Mouse (Mus musculus) lung, embryonic 14.5 days (tissue): ENCODE results near the gene Tln2. TPM values are rescaled to one million over a fixed set of nuclear protein-coding genes. Genes with fewer than 3 reads are reported as not detected.
A peak's percentile ranks its signal among the peaks of the same experiment; 100 is the strongest.
"Not testable (repeated sequence)": the region's sequence is repeated elsewhere in the genome, so short reads cannot be mapped to it uniquely, and the experiment has no call there.

Source experiments
- ATAC-seq: fragments of 200-750 bp; cut with Nextera tagmentation; 2 replicates; pipeline ENCODE4 v1.8.0; 2017; ENCODE audit warnings: mild to moderate bottlenecking, moderate TSS enrichment, moderate library complexity; ENCODE audit not compliant: insufficient read depth
- DNase-seq: peaks from one replicate; pipeline ENCODE4 v3.0.0-alpha.2; 2015
- H3K27ac ChIP-seq: fragments of 300-500 bp; sonication (generic); 2 replicates; pipeline ENCODE4 v1.5.1; 2014; ENCODE audit warnings: low read depth, mild to moderate bottlenecking, moderate library complexity
- H3K27me3 ChIP-seq: fragments of 300-500 bp; sonication (generic); 2 replicates; pipeline ENCODE4 v1.6.1; 2014; ENCODE audit warnings: low read length, control low read depth; ENCODE audit not compliant: insufficient read depth
- H3K36me3 ChIP-seq: fragments of 300-500 bp; sonication (generic); 2 replicates; pipeline ENCODE4 v1.6.1; 2014; ENCODE audit warnings: control low read depth; ENCODE audit not compliant: insufficient read depth
- H3K4me1 ChIP-seq: fragments of 300-500 bp; sonication (generic); 2 replicates; pipeline ENCODE4 v1.6.1; 2014; ENCODE audit warnings: antibody characterized with exemption, control low read depth; ENCODE audit not compliant: insufficient read depth
- H3K4me2 ChIP-seq: fragments of 300-500 bp; sonication (generic); 2 replicates; pipeline ENCODE4 v1.6.1; 2014; ENCODE audit warnings: mild to moderate bottlenecking
- H3K4me3 ChIP-seq: fragments of 300-500 bp; sonication (generic); 2 replicates; pipeline ENCODE4 v1.5.1; 2014; ENCODE audit warnings: low read depth, low read length
- H3K9ac ChIP-seq: fragments of 300-500 bp; sonication (generic); 2 replicates; pipeline ENCODE4 v1.6.1; 2014
- H3K9me3 ChIP-seq: fragments of 300-500 bp; sonication (generic); 2 replicates; pipeline ENCODE4 v1.6.1; 2016; ENCODE audit warnings: low read depth, low read length, control low read depth
- CTCF ChIP-seq: IDR thresholded peaks from 2 replicates; pipeline ENCODE4 v1.5.1; 2016; ENCODE audit warnings: antibody characterized with exemption, low read depth
- WGBS: fragments of 180-500 bp; shearing (Covaris S2); extraction: QIAGEN DNeasy Blood & Tissue Kit; methylation state at CpG from one replicate; pipeline ENCODE4 v1.1.7; 2014; 5-methylcytosine and 5-hydroxymethylcytosine counted together
- polyA plus RNA-seq: library from polyadenylated mRNA; unstranded; fragments of >200 nt; fragmentation: Nextera tagmentation; extraction: Ambion mirVana; gene quantifications from 2 replicates; pipeline ENCODE4 v1.2.1, GENCODE M21; 2014

Gene Tln2
- polyA plus RNA-seq, 1 experiment from 2014 or later: 19.1 TPM

GRCm38 (mm10) chr9:67281812-67282211, 277.7 kb downstream of the Tln2 start:
- no peak for TF ChIP-seq CTCF
- Histone ChIP-seq H3K27ac (no peak overlapping the region), H3K9ac (no peak overlapping the region), H3K36me3 (no peaks in the 10 kb centered on the region), H3K9me3 (no peaks in the 10 kb centered on the region), H3K4me1 (peaks cover 7% of the 10 kb centered on the region; the same call in 1 of the 2 replicates), H3K4me2 (no peak overlapping the region), H3K4me3 (no peak overlapping the region), H3K27me3 (peaks cover 18% of the 10 kb centered on the region; the same call in 1 of the 2 replicates)
- no peak for ATAC-seq
- no peak for DNase-seq
- 62% methylated on average over 6 of the region's 6 CpGs for WGBS

DNA sequence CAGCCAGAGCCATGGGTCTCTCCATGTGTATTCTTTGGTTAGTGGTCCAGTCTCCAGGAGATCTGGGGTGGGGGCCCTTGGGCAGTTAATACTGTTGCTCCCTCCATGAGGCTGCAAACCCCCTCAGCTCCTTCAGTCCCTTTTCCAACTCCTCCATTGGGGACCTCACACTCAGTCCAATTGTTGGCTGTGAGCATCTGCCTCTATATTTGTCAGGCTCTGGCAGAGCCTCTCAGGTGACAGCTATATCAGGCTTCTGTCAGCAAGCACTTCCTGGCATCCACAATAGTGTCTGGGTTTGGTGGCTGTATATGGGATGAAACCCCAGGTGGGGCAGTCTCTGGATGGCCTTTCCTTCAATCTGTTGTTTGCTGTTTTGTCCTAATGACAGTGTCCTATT, 279.2 kb downstream of the Tln2 start:
- peaks cover 18% of the 10 kb centered on the region; the same call in 1 of the 2 replicates for H3K27me3 ChIP-seq
- DNase-seq, H3K9ac ChIP-seq, H3K4me2 ChIP-seq, H3K9me3 ChIP-seq, H3K4me1 ChIP-seq, H3K36me3 ChIP-seq, ATAC-seq, H3K27ac ChIP-seq, H3K4me3 ChIP-seq: not testable (repeated sequence)

GRCm38 (mm10) chr9:67276446-67276845, 283.1 kb downstream of the Tln2 start:
- no peaks in the 10 kb centered on the region for H3K9me3 ChIP-seq
- H3K27ac ChIP-seq: no peak overlapping the region
- H3K4me2 ChIP-seq: no peak overlapping the region
- no peak for TF ChIP-seq CTCF
- no peaks in the 10 kb centered on the region for H3K27me3 ChIP-seq
- no peak for ATAC-seq
- H3K9ac ChIP-seq: no peak overlapping the region
- H3K4me3 ChIP-seq: no peak overlapping the region
- DNase-seq: no peak
- WGBS: 78% methylated on average over 6 of the region's 6 CpGs
- no peaks in the 10 kb centered on the region for H3K4me1 ChIP-seq
- no peaks in the 10 kb centered on the region for H3K36me3 ChIP-seq

DNA sequence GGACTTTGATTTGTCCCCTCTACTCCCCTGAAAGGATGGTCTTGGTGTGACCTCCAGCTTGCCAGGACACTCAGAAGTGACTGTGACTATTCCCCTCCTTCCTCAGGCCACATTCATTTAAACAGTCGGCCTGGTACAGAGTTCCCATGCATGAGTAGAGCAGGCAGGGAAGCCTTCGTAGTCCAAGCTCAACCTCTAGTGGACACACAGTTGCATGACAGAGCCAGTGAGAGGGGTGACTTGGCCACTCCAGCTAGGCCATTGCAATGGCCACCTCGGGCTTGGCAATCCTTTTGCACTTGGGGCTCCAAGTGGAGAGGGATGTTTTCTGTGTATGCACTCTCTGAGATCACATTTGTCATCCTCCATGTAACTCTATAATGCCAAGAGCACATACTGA, 285.2 kb downstream of the Tln2 start:
- Histone ChIP-seq H3K27me3 (no peaks in the 10 kb centered on the region), H3K4me3 (no peak overlapping the region), H3K9me3 (no peaks in the 10 kb centered on the region), H3K9ac (no peak overlapping the region), H3K4me1 (peaks cover 17% of the 10 kb centered on the region), H3K4me2 (no peak overlapping the region), H3K27ac (no peak overlapping the region), H3K36me3 (no peaks in the 10 kb centered on the region)
- peak; percentile 89 for TF ChIP-seq CTCF
- DNase-seq: peak; percentile 77
- WGBS: 29% methylated on average over 3 of the region's 3 CpGs
- ATAC-seq: peak; percentile 70

GRCm38 (mm10) chr9:67273362-67273761, 286.1 kb downstream of the Tln2 start:
- Histone ChIP-seq H3K4me3 (no peak overlapping the region), H3K9ac (no peak overlapping the region), H3K27me3 (no peaks in the 10 kb centered on the region), H3K27ac (no peak overlapping the region), H3K4me2 (no peak overlapping the region), H3K4me1 (peaks cover 23% of the 10 kb centered on the region), H3K36me3 (no peaks in the 10 kb centered on the region), H3K9me3 (no peaks in the 10 kb centered on the region)
- peak; percentile 43 for TF ChIP-seq CTCF
- ATAC-seq: no peak
- DNase-seq: no peak

DNA sequence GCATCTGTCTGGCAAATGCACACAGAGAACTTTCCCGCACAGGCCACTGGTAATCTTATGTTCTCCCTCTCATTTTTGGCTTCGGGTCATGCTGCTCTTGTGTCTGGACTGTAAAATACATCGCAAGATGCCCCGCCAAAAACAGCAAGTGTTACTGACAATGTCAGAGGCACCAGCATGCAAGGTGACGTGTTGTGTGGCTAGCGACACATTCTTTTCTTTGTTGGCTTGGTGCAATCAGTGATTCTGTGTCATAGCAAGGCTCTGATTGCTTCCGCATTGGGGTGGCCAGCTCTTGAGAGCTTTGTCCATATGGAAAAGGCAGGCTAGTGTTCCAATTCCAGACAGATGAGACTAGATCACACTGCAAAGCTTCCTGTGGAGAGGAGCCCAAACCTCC, 288.8 kb downstream of the Tln2 start:
- H3K4me1 ChIP-seq: peaks cover 26% of the 10 kb centered on the region
- ATAC-seq: no peak
- 50% methylated on average over 7 of the region's 7 CpGs for WGBS

GRCm38 (mm10) chr9:67270061-67270595, 289.4 kb downstream of the Tln2 start:
- ATAC-seq: no peak
- TF ChIP-seq CTCF: no peak
- Histone ChIP-seq H3K27me3 (no peaks in the 10 kb centered on the region), H3K36me3 (no peaks in the 10 kb centered on the region), H3K27ac (peak overlapping the region; percentile 66), H3K4me1 (peaks cover 33% of the 10 kb centered on the region), H3K9ac (no peak overlapping the region), H3K4me3 (no peak overlapping the region), H3K9me3 (no peaks in the 10 kb centered on the region), H3K4me2 (no peak overlapping the region)
- peak; percentile 59 for DNase-seq
- WGBS: 45% methylated on average over 7 of the region's 7 CpGs

More for the DNA sequence above, 288.8 kb downstream of the Tln2 start:
- DNase-seq: peak; percentile 66
- Histone ChIP-seq H3K9me3 (no peaks in the 10 kb centered on the region), H3K36me3 (no peaks in the 10 kb centered on the region), H3K4me2 (no peak overlapping the region), H3K27me3 (no peaks in the 10 kb centered on the region), H3K27ac (peak overlapping the region; percentile 66), H3K9ac (no peak overlapping the region), H3K4me3 (no peak overlapping the region)
- no peak for TF ChIP-seq CTCF
